Mouse (Mus musculus) heart, embryonic 11.5 days (tissue): ENCODE data around the gene Myo1c. TPM values are rescaled to one million over a fixed set of nuclear protein-coding genes. Genes with fewer than 3 reads are reported as not detected.

ENCODE experiments used
- ATAC-seq: fragments of 200-750 bp; cut with Nextera tagmentation; replicated peaks from 2 replicates; pipeline ENCODE4 v1.8.0; 2017; ENCODE audit warnings: moderate library complexity; ENCODE audit not compliant: insufficient number of reproducible peaks, low FRiP score, low TSS enrichment
- H3K27ac ChIP-seq: fragments of 300-500 bp; sonication (generic); 2 replicates; pipeline ENCODE4 v1.5.1; 2014; ENCODE audit warnings: mild to moderate bottlenecking, low read depth, low read length
- H3K27me3 ChIP-seq: fragments of 300-500 bp; sonication (generic); 2 replicates; pipeline ENCODE4 v1.6.1; 2014; ENCODE audit warnings: mild to moderate bottlenecking, low read length, mixed read lengths; ENCODE audit not compliant: control insufficient read depth, insufficient read depth
- H3K36me3 ChIP-seq: fragments of 300-500 bp; sonication (generic); 2 replicates; pipeline ENCODE4 v1.6.1; 2014; ENCODE audit warnings: mild to moderate bottlenecking, low read length, moderate library complexity, mixed read lengths; ENCODE audit not compliant: control insufficient read depth, insufficient read depth
- H3K4me1 ChIP-seq: fragments of 300-500 bp; sonication (generic); 2 replicates; pipeline ENCODE4 v1.6.1; 2014; ENCODE audit warnings: low read length; ENCODE audit not compliant: control insufficient read depth, insufficient read depth
- H3K4me2 ChIP-seq: fragments of 300-500 bp; sonication (generic); 2 replicates; pipeline ENCODE4 v1.6.1; 2014; ENCODE audit warnings: mild to moderate bottlenecking, moderate library complexity
- H3K4me3 ChIP-seq: fragments of 300-500 bp; sonication (generic); 2 replicates; pipeline ENCODE4 v1.5.1; 2014; ENCODE audit warnings: low read depth, low read length
- H3K9ac ChIP-seq: fragments of 300-500 bp; sonication (generic); 2 replicates; pipeline ENCODE4 v1.6.1; 2014; ENCODE audit warnings: mild to moderate bottlenecking, low read depth, low read length, moderate library complexity
- H3K9me3 ChIP-seq: fragments of 300-500 bp; sonication (generic); replicated peaks from 2 replicates; pipeline ENCODE4 v1.6.1; 2016; ENCODE audit warnings: low read length; ENCODE audit not compliant: control insufficient read depth
- WGBS: fragments of 180-500 bp; shearing (Covaris S2); extraction: QIAGEN DNeasy Blood & Tissue Kit; methylation state at CpG from one replicate; pipeline ENCODE4 v1.1.7; 2014; ENCODE audit not compliant: insufficient replicate concordance; 5-methylcytosine and 5-hydroxymethylcytosine counted together
- polyA plus RNA-seq: library from polyadenylated mRNA; unstranded; fragments of >200 nt; fragmentation: Nextera tagmentation; extraction: Ambion mirVana; gene quantifications from 2 replicates; pipeline ENCODE4 v1.2.1, GENCODE M21; 2014

The Myo1c gene
- polyA plus RNA-seq, 1 experiment from 2014 or later: 33.0 TPM

- ATAC-seq: no peak
- no peaks in the 10 kb centered on the region for H3K9me3 ChIP-seq
- no peak overlapping the region for H3K9ac ChIP-seq
- H3K36me3 ChIP-seq: peaks cover 7% of the 10 kb centered on the region
- H3K4me3 ChIP-seq: no peak overlapping the region
- no peak overlapping the region for H3K27ac ChIP-seq
- WGBS: 79% methylated on average over 3 of the region's 3 CpGs
- H3K4me1 ChIP-seq: peaks cover 15% of the 10 kb centered on the region
- H3K27me3 ChIP-seq: no peaks in the 10 kb centered on the region
- H3K4me2 ChIP-seq: no peak overlapping the region
These were observed 15.5 kb upstream of the Myo1c start for GRCm38 (mm10) chr11:75634801-75635200.

GRCm38 (mm10) chr11:75635315-75635714, 15.0 kb upstream of the Myo1c start:
- H3K27me3 ChIP-seq: no peaks in the 10 kb centered on the region
- 66% methylated on average over 11 of the region's 11 CpGs for WGBS
- H3K27ac ChIP-seq: no peak overlapping the region
- no peaks in the 10 kb centered on the region for H3K9me3 ChIP-seq
- no peak for ATAC-seq
- no peak overlapping the region for H3K4me2 ChIP-seq
- peaks cover 7% of the 10 kb centered on the region for H3K36me3 ChIP-seq
- no peak overlapping the region for H3K9ac ChIP-seq
- H3K4me3 ChIP-seq: no peak overlapping the region
- H3K4me1 ChIP-seq: peaks cover 12% of the 10 kb centered on the region

- no peak for ATAC-seq
These were observed 7.0 kb upstream of the Myo1c start for GRCm38 (mm10) chr11:75643323-75643722.

GRCm38 (mm10) chr11:75644684-75645083, 5.6 kb upstream of the Myo1c start:
- H3K27ac ChIP-seq: no peak overlapping the region
- H3K36me3 ChIP-seq: no peaks in the 10 kb centered on the region; the same call in 1 of the 2 replicates
- H3K9ac ChIP-seq: no peak overlapping the region
- no peak overlapping the region for H3K4me3 ChIP-seq
- H3K4me2 ChIP-seq: no peak overlapping the region
- H3K27me3 ChIP-seq: no peaks in the 10 kb centered on the region
- no peaks in the 10 kb centered on the region for H3K9me3 ChIP-seq
- H3K4me1 ChIP-seq: peaks cover 9% of the 10 kb centered on the region
- WGBS: 83% methylated on average over 9 of the region's 9 CpGs
- ATAC-seq: no peak

More at GRCm38 (mm10) chr11:75643323-75643722, 7.0 kb upstream of the Myo1c start:
- H3K4me3 ChIP-seq: no peak overlapping the region
- H3K9me3 ChIP-seq: no peaks in the 10 kb centered on the region
- H3K27ac ChIP-seq: no peak overlapping the region
- H3K9ac ChIP-seq: no peak overlapping the region
- WGBS: 68% methylated on average over 5 of the region's 5 CpGs
- peaks cover 3% of the 10 kb centered on the region for H3K36me3 ChIP-seq
- H3K4me1 ChIP-seq: peaks cover 3% of the 10 kb centered on the region
- H3K27me3 ChIP-seq: no peaks in the 10 kb centered on the region
- no peak overlapping the region for H3K4me2 ChIP-seq

GRCm38 (mm10) chr11:75647681-75648211, 2.6 kb upstream of the Myo1c start:
- no peaks in the 10 kb centered on the region; the same call in 1 of the 2 replicates for H3K36me3 ChIP-seq
- H3K9me3 ChIP-seq: no peaks in the 10 kb centered on the region
- ATAC-seq: no peak
- peaks cover 27% of the 10 kb centered on the region for H3K4me1 ChIP-seq
- H3K9ac ChIP-seq: no peak overlapping the region
- WGBS: 66% methylated on average over 6 of the region's 6 CpGs
- peak overlapping the region; percentile 25; the same call in 1 of the 2 replicates for H3K27ac ChIP-seq
- H3K27me3 ChIP-seq: no peaks in the 10 kb centered on the region
- H3K4me2 ChIP-seq: no peak overlapping the region
- no peak overlapping the region for H3K4me3 ChIP-seq

GRCm38 (mm10) chr11:75649155-75649561, 1.1 kb upstream of the Myo1c start:
- Histone ChIP-seq H3K27me3 (no peaks in the 10 kb centered on the region), H3K9me3 (no peaks in the 10 kb centered on the region), H3K27ac (peak overlapping the region; percentile 82), H3K36me3 (no peaks in the 10 kb centered on the region; the same call in 1 of the 2 replicates), H3K9ac (peak overlapping the region; percentile 28; the same call in 1 of the 2 replicates), H3K4me3 (no peak overlapping the region), H3K4me1 (peaks cover 37% of the 10 kb centered on the region), H3K4me2 (peak overlapping the region; percentile 16; the same call in 1 of the 2 replicates)
- 0 out of 2 replicates have a peak, but pooled peaks have one; percentile 6 for ATAC-seq
- WGBS: 42% methylated on average over 4 of the region's 4 CpGs

GRCm38 (mm10) chr11:75650958-75651425, 688 bp downstream of the Myo1c start:
- peak overlapping the region; percentile 81 for H3K9ac ChIP-seq
- peak overlapping the region; percentile 61 for H3K4me3 ChIP-seq
- no peaks in the 10 kb centered on the region for H3K9me3 ChIP-seq
- H3K4me1 ChIP-seq: peaks cover 50% of the 10 kb centered on the region
- WGBS: 41% methylated on average over 13 of the region's 13 CpGs
- H3K27ac ChIP-seq: peak overlapping the region; percentile 83
- no peaks in the 10 kb centered on the region for H3K27me3 ChIP-seq
- ATAC-seq: no peak
- H3K4me2 ChIP-seq: peak overlapping the region; percentile 88
- no peaks in the 10 kb centered on the region for H3K36me3 ChIP-seq

- peak overlapping the region; percentile 61 for H3K4me3 ChIP-seq
- ATAC-seq: peak; percentile 73
- WGBS: under 1% methylated on average over 53 of the region's 54 CpGs
- H3K27me3 ChIP-seq: no peaks in the 10 kb centered on the region
- peaks cover 55% of the 10 kb centered on the region for H3K4me1 ChIP-seq
- H3K4me2 ChIP-seq: peak overlapping the region; percentile 88
- no peaks in the 10 kb centered on the region for H3K36me3 ChIP-seq
- peak overlapping the region; percentile 83 for H3K27ac ChIP-seq
- peak overlapping the region; percentile 81 for H3K9ac ChIP-seq
- H3K9me3 ChIP-seq: no peaks in the 10 kb centered on the region
These were observed 1.3 kb downstream of the Myo1c start for GRCm38 (mm10) chr11:75651426-75652221.
